Comparison of ENCODE assay signal across 10 mouse cellular contexts in the genomic region with DNA sequence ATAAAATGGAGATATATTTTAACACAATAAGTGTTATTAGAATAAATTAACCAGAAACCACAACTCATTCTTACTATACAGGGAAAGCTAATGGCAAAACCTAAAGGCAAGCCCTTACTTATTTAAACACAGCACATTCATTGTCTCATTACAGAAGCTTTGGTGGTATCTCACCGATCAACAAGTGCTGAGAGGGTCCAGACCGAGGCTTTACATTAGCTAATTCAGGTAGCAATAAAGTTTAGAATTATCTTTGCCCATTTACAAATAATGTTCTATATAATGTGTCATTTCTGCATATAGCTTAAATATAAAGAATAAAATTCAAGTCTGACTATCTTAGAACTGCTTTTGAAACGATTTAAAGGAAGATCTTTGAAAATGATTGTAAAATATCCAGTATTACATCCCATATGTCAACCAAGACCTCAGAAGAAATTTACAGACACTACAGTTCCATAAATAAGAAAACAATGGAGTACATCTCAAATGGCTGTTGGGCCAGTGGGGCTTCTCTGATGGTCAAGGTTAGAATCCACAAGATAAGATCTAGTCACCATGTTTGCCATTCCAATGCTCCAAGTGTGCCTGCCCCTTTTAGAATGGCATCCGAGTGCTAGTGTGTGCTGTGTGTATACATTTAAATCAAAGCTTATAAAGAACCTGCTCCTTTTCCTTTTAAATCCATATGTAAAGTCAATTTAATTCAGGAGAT. TPM values are rescaled to one million over a fixed set of nuclear protein-coding genes. Genes with fewer than 3 reads are reported as not detected.
DNase-seq lines count a peak whose midpoint lies in the region; ATAC-seq and TF ChIP-seq lines count a peak whose summit lies in the region.
"Had no signal": no experiment of that assay in that cellular context is flagged by ENCODE, and none has a peak within 500 bp of the region (broad histone marks: within the 10 kb centered on the region; RNA-seq: fewer than 3 reads in every experiment).

No protein-coding gene starts in this region.

- no peaks in the 10 kb centered on the region for H3K36me3 ChIP-seq in intestine, embryonic 14.5 days (ENCODE audit: control insufficient read depth, insufficient read depth, low read length)
- no peaks in the 10 kb centered on the region for H3K36me3 ChIP-seq in intestine, postnatal 0 days (ENCODE audit: control insufficient read depth, insufficient read depth)
- no peaks in the 10 kb centered on the region for H3K36me3 ChIP-seq in limb, embryonic 13.5 days

- H3K27ac ChIP-seq in intestine, embryonic 14.5 days (ENCODE audit: low read depth), result no peak overlapping the region
- no peak overlapping the region for H3K27ac ChIP-seq in intestine, postnatal 0 days (ENCODE audit: low read depth, low read length)
- no peak overlapping the region for H3K27ac ChIP-seq in embryonic fibroblast, embryonic 13.5 days (ENCODE audit: insufficient read depth, low read length)
- peak overlapping the region; percentile 74; the same call in 1 of the 2 replicates for H3K27ac ChIP-seq in limb, embryonic 13.5 days

- no peak overlapping the region for H3K9ac ChIP-seq in intestine, embryonic 14.5 days (ENCODE audit: low read length)
- H3K9ac ChIP-seq in intestine, postnatal 0 days (ENCODE audit: low read depth, low read length), result no peak overlapping the region
- H3K9ac ChIP-seq in limb, embryonic 13.5 days, result peak overlapping the region; percentile 67

- H3K4me2 ChIP-seq in intestine, embryonic 14.5 days (ENCODE audit: low read length), result no peak overlapping the region
- no peak overlapping the region for H3K4me2 ChIP-seq in intestine, postnatal 0 days (replicated peaks; ENCODE audit: low read depth)
- H3K4me2 ChIP-seq in limb, embryonic 13.5 days (replicated peaks), result peak overlapping the region; percentile 83
- H3K4me2 ChIP-seq: liver, embryonic 11.5 days had no signal

- TF ChIP-seq POLR2A in embryonic fibroblast, embryonic 13.5 days (IDR thresholded peaks at IDR 0.05; ENCODE audit: low read depth, low read length), result no peak

- 60% methylated on average over 4 of the region's 4 CpGs for WGBS in intestine, embryonic 14.5 days
- WGBS in intestine, postnatal 0 days, result 80% methylated on average over 4 of the region's 4 CpGs
- 25% methylated on average over 4 of the region's 4 CpGs for WGBS in limb, embryonic 13.5 days

- H3K27me3 ChIP-seq in intestine, embryonic 14.5 days (replicated peaks; ENCODE audit: control insufficient read depth, insufficient read depth, low read length), result peaks cover 77% of the 10 kb centered on the region
- peaks cover 52% of the 10 kb centered on the region for H3K27me3 ChIP-seq in intestine, postnatal 0 days (replicated peaks; ENCODE audit: control insufficient read depth, insufficient read depth, low read length)
- peaks cover 17% of the 10 kb centered on the region for H3K27me3 ChIP-seq in limb, embryonic 13.5 days

- H3K9me3 ChIP-seq in intestine, embryonic 14.5 days (ENCODE audit: control insufficient read depth, low read length), result no peaks in the 10 kb centered on the region
- no peaks in the 10 kb centered on the region for H3K9me3 ChIP-seq in intestine, postnatal 0 days (ENCODE audit: control insufficient read depth)
- no peaks in the 10 kb centered on the region for H3K9me3 ChIP-seq in limb, embryonic 13.5 days

- DNase-seq in intestine, embryonic 14.5 days (ENCODE audit: low spot score), result peak; percentile 55
- peak; percentile 57 for DNase-seq in retina, embryonic 14.5 days (ENCODE audit: low spot score)
- DNase-seq in frontal cortex, postnatal 14 days (ENCODE audit: low spot score in 2 of 2), result no peak
- no peak for DNase-seq in frontal cortex, postnatal 25 days (ENCODE audit: low spot score in 2 of 2)
- DNase-seq: heart, postnatal 36 days; lung, postnatal 36 days had no signal

- peaks cover 10% of the 10 kb centered on the region; the same call in 1 of the 2 replicates for H3K4me1 ChIP-seq in intestine, embryonic 14.5 days (replicated peaks; ENCODE audit: control insufficient read depth, insufficient read depth, low read length)
- 0 out of 2 replicates have a peak, but pooled peaks cover 2% of the 10 kb centered on the region for H3K4me1 ChIP-seq in intestine, postnatal 0 days (replicated peaks; ENCODE audit: control insufficient read depth, insufficient read depth, low read length)
- peaks cover 2% of the 10 kb centered on the region; the same call in 1 of the 2 replicates for H3K4me1 ChIP-seq in embryonic fibroblast, embryonic 13.5 days (ENCODE audit: control insufficient read depth, insufficient read depth, low read length)
- H3K4me1 ChIP-seq in limb, embryonic 13.5 days, result peaks cover 45% of the 10 kb centered on the region

- TF ChIP-seq CTCF in intestine, postnatal 0 days (IDR thresholded peaks at IDR 0.05; ENCODE audit: low read depth), result no peak
- no peak for TF ChIP-seq CTCF in embryonic fibroblast, embryonic 13.5 days (IDR thresholded peaks at IDR 0.05; ENCODE audit: borderline replicate concordance, insufficient read depth, low read length)

- H3K4me3 ChIP-seq in intestine, embryonic 14.5 days (ENCODE audit: low read depth, low read length), result peak overlapping the region; percentile 18
- H3K4me3 ChIP-seq in intestine, postnatal 0 days (ENCODE audit: low read depth, low read length), result no peak overlapping the region
- peak overlapping the region; percentile 37 for H3K4me3 ChIP-seq in embryonic fibroblast, embryonic 13.5 days (ENCODE audit: insufficient read depth, low read length)
- peak overlapping the region; percentile 52 for H3K4me3 ChIP-seq in limb, embryonic 13.5 days

- ATAC-seq in intestine, embryonic 14.5 days (replicated peaks; ENCODE audit: low FRiP score, low TSS enrichment, low read depth), result no peak
- ATAC-seq in intestine, postnatal 0 days, result no peak
- no peak for ATAC-seq in limb, embryonic 13.5 days (ENCODE audit: low FRiP score, low read depth)

RNA-seq across cellular contexts. Expression of a gene that starts 3.1 kb away (rescaled TPM):
- polyA plus RNA-seq in intestine, embryonic 14.5 days (2014; fragmentation: Nextera tagmentation; extraction: Ambion mirVana), result 16.6 and 23.5 TPM in 2 replicates
- polyA plus RNA-seq in intestine, postnatal 0 days (2015; fragmentation: Nextera tagmentation; extraction: Ambion mirVana), result 4.0 TPM in 2 replicates
- polyA plus RNA-seq in embryonic fibroblast, embryonic 13.5 days (2011; ENCODE audit: insufficient read length, low read depth, missing spikeins), result 3.1 and 9.9 TPM in 2 replicates
- polyA plus RNA-seq in limb, embryonic 13.5 days (2015; fragmentation: Nextera tagmentation; extraction: Ambion mirVana), result 44.2 and 46.8 TPM in 2 replicates

Comparison
In these comparisons a context has a peak if more than half of its experiments do, and no peak if none do; other contexts are left out.
1. DNase-seq: peak in intestine, embryonic 14.5 days (single experiment) and retina, embryonic 14.5 days (single experiment); none in frontal cortex, postnatal 14 days (0 of 2) and frontal cortex, postnatal 25 days (0 of 2).